Mouse (Mus musculus): ENCODE measurements around the gene Vezf1. TPM values are rescaled to one million over a fixed set of nuclear protein-coding genes. Genes with fewer than 3 reads are reported as not detected.
A peak's percentile ranks its signal among the peaks of the same experiment; 100 is the strongest.

The Vezf1 gene
- polyA plus RNA-seq, 1 experiment from 2014 or later: 26.8 TPM

DNA sequence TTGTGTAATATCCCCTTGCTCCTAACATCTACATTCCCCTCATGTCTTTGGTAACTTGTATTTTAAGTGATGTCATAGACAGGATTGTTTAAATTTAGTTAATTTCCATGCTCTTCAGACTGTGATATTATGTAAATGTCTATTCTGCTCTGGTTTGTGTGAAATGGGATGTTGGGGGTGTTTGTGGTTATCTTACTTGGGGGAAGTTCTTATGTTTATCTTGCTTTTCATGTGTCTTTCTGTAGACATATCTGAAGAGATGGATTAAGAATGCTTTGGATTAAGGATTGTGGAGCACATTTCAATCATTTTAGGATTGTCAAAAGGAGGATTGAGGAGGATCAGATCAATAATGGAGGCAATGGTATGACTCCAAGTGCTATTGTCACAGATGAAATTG, 18.3 kb upstream of the Vezf1 start:
- ATAC-seq: no peak
- no peak for TF ChIP-seq CTCF (IDR thresholded peaks at IDR 0.05)
- H3K36me3 ChIP-seq (ENCODE audit: insufficient read depth, low read length): no peaks in the 10 kb centered on the region
- H3K9me3 ChIP-seq (ENCODE audit: low read length): no peaks in the 10 kb centered on the region
- H3K27ac ChIP-seq (ENCODE audit: low read length): no peak overlapping the region
- peaks cover 7% of the 10 kb centered on the region; the same call in 1 of the 2 replicates for H3K4me1 ChIP-seq (ENCODE audit: insufficient read depth, low read depth, low read length)
- H3K27me3 ChIP-seq (replicated peaks; ENCODE audit: insufficient read depth, low read length): no peaks in the 10 kb centered on the region
- no peak overlapping the region for H3K9ac ChIP-seq (replicated peaks; ENCODE audit: low read depth)
- H3K4me3 ChIP-seq (ENCODE audit: low read depth, low read length): no peak overlapping the region
- no peak for DNase-seq (ENCODE audit: low spot score)
- no peak overlapping the region; the same call in 1 of the 2 replicates for H3K4me2 ChIP-seq (replicated peaks; ENCODE audit: low read depth, low read length)

GRCm38 (mm10) chr11:88052638-88053037, 15.4 kb upstream of the Vezf1 start:
- H3K9ac ChIP-seq (replicated peaks; ENCODE audit: low read depth): no peak overlapping the region
- H3K4me2 ChIP-seq (replicated peaks; ENCODE audit: low read depth, low read length): no peak overlapping the region
- no peak for ATAC-seq
- H3K27ac ChIP-seq (ENCODE audit: low read length): no peak overlapping the region
- 79% methylated on average over 4 of the region's 4 CpGs for WGBS
- H3K36me3 ChIP-seq (ENCODE audit: insufficient read depth, low read length): no peaks in the 10 kb centered on the region; the same call in 1 of the 2 replicates
- DNase-seq (ENCODE audit: low spot score): no peak
- TF ChIP-seq CTCF (IDR thresholded peaks at IDR 0.05) (no peak), EP300 (IDR thresholded peaks at IDR 0.05) (no peak)
- peaks cover 4% of the 10 kb centered on the region; the same call in 1 of the 2 replicates for H3K4me1 ChIP-seq (ENCODE audit: insufficient read depth, low read depth, low read length)
- H3K27me3 ChIP-seq (replicated peaks; ENCODE audit: insufficient read depth, low read length): no peaks in the 10 kb centered on the region
- H3K9me3 ChIP-seq (ENCODE audit: low read length): no peaks in the 10 kb centered on the region
- H3K4me3 ChIP-seq (ENCODE audit: low read depth, low read length): no peak overlapping the region

DNA sequence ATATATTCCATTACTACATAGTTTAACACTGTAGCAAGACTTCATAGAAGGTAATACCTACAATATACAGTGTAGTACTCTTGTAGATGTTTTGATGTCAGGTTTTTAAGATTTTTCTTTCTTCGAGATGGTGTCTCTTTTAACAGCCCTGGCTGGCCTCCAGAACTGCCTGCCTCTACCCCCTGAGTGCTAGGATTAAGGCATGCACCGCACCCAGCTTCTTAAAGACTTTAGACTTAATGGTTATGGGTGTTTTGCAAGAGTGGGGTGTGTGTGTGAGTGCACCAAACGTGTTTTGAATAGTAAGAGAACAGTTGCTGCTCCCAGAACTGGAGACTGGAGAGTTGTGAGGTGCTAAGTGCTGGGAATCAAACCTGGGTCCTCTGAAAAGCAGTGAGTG, 14.3 kb upstream of the Vezf1 start:
- 41% methylated on average over 3 of the region's 3 CpGs for WGBS
- Histone ChIP-seq H3K27me3 (replicated peaks; ENCODE audit: insufficient read depth, low read length) (no peaks in the 10 kb centered on the region), H3K36me3 (ENCODE audit: insufficient read depth, low read length) (no peaks in the 10 kb centered on the region; the same call in 1 of the 2 replicates), H3K4me3 (ENCODE audit: low read depth, low read length) (no peak overlapping the region), H3K9me3 (ENCODE audit: low read length) (no peaks in the 10 kb centered on the region), H3K9ac (replicated peaks; ENCODE audit: low read depth) (no peak overlapping the region), H3K27ac (ENCODE audit: low read length) (no peak overlapping the region), H3K4me2 (replicated peaks; ENCODE audit: low read depth, low read length) (no peak overlapping the region), H3K4me1 (ENCODE audit: insufficient read depth, low read depth, low read length) (peaks cover 4% of the 10 kb centered on the region; the same call in 1 of the 2 replicates)
- TF ChIP-seq EP300 (IDR thresholded peaks at IDR 0.05) (no peak), CTCF (IDR thresholded peaks at IDR 0.05) (no peak)
- ATAC-seq: peak; percentile 11; the same call in 1 of the 2 replicates
- no peak for DNase-seq (ENCODE audit: low spot score)

DNA sequence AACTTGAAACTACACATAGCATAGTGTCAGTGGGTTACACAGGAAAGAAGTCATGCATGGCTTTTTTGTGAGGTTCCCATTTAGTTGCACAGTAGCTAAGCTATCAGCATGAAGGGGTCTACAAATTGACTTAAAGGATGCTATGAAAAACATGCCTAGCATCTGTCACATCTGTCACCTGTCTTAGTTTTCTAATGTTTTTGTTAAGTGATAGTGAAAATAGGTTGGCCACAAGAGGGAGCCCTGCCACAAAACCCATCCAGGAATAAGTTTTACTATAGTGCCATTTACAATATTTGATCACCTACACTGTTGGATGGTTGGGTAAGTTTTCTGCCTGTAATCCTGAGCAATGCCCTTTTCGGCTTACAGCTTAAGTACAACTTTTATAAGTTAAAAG, 13.5 kb upstream of the Vezf1 start:
- no peak for ATAC-seq
- peak; percentile 75 for DNase-seq (ENCODE audit: low spot score)
- no peak overlapping the region for H3K27ac ChIP-seq (ENCODE audit: low read length)
- H3K4me2 ChIP-seq (replicated peaks; ENCODE audit: low read depth, low read length): no peak overlapping the region
- H3K9ac ChIP-seq (replicated peaks; ENCODE audit: low read depth): no peak overlapping the region
- 65% methylated on average over 1 of the region's 1 CpGs for WGBS
- no peak overlapping the region for H3K4me3 ChIP-seq (ENCODE audit: low read depth, low read length)
- TF ChIP-seq CTCF (IDR thresholded peaks at IDR 0.05) (peak; percentile 71), EP300 (IDR thresholded peaks at IDR 0.05) (no peak)
- H3K4me1 ChIP-seq (ENCODE audit: insufficient read depth, low read depth, low read length): peaks cover 4% of the 10 kb centered on the region; the same call in 1 of the 2 replicates
- H3K36me3 ChIP-seq (ENCODE audit: insufficient read depth, low read length): no peaks in the 10 kb centered on the region; the same call in 1 of the 2 replicates
- no peaks in the 10 kb centered on the region for H3K27me3 ChIP-seq (replicated peaks; ENCODE audit: insufficient read depth, low read length)
- H3K9me3 ChIP-seq (ENCODE audit: low read length): no peaks in the 10 kb centered on the region

DNA sequence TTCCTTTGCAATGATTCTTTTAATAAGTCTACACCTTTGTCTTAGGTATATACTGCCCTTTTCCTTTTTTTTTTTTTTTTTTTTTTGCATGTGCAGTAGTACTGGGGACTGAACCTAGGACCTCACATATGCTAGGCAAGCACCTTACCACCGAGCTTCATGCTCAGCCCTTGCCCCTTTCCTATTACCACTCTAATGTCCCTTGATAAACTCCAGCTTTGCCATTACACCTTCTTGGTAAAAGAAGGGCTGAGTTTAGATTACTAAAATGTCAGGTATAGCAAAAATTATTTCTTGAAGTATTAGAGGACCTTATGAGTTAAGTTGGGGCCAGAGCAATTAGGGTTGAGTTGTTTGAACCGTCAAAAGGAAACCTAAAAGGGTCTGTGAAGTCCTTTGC, 12.3 kb upstream of the Vezf1 start:
- ATAC-seq: no peak
- Histone ChIP-seq H3K36me3 (ENCODE audit: insufficient read depth, low read length) (no peaks in the 10 kb centered on the region; the same call in 1 of the 2 replicates), H3K27me3 (replicated peaks; ENCODE audit: insufficient read depth, low read length) (no peaks in the 10 kb centered on the region), H3K9me3 (ENCODE audit: low read length) (no peaks in the 10 kb centered on the region), H3K4me1 (ENCODE audit: insufficient read depth, low read depth, low read length) (no peaks in the 10 kb centered on the region), H3K4me2 (replicated peaks; ENCODE audit: low read depth, low read length) (no peak overlapping the region), H3K27ac (ENCODE audit: low read length) (no peak overlapping the region), H3K9ac (replicated peaks; ENCODE audit: low read depth) (no peak overlapping the region), H3K4me3 (ENCODE audit: low read depth, low read length) (no peak overlapping the region)
- TF ChIP-seq CTCF (IDR thresholded peaks at IDR 0.05) (no peak), EP300 (IDR thresholded peaks at IDR 0.05) (no peak)
- no peak for DNase-seq (ENCODE audit: low spot score)
- WGBS: 79% methylated on average over 2 of the region's 2 CpGs

- no peak for DNase-seq (ENCODE audit: low spot score)
- no peaks in the 10 kb centered on the region for H3K27me3 ChIP-seq (replicated peaks; ENCODE audit: insufficient read depth, low read length)
- no peaks in the 10 kb centered on the region; the same call in 1 of the 2 replicates for H3K36me3 ChIP-seq (ENCODE audit: insufficient read depth, low read length)
- no peaks in the 10 kb centered on the region for H3K4me1 ChIP-seq (ENCODE audit: insufficient read depth, low read depth, low read length)
- no peak overlapping the region for H3K27ac ChIP-seq (ENCODE audit: low read length)
- ATAC-seq: no peak
- no peak overlapping the region for H3K9ac ChIP-seq (replicated peaks; ENCODE audit: low read depth)
- H3K4me3 ChIP-seq (ENCODE audit: low read depth, low read length): no peak overlapping the region
- H3K9me3 ChIP-seq (ENCODE audit: low read length): no peaks in the 10 kb centered on the region
- 77% methylated on average over 2 of the region's 2 CpGs for WGBS
- TF ChIP-seq CTCF (IDR thresholded peaks at IDR 0.05) (no peak), EP300 (IDR thresholded peaks at IDR 0.05) (no peak)
- H3K4me2 ChIP-seq (replicated peaks; ENCODE audit: low read depth, low read length): no peak overlapping the region
Observed at GRCm38 (mm10) chr11:88057788-88058187, 10.3 kb upstream of the Vezf1 start.

DNA sequence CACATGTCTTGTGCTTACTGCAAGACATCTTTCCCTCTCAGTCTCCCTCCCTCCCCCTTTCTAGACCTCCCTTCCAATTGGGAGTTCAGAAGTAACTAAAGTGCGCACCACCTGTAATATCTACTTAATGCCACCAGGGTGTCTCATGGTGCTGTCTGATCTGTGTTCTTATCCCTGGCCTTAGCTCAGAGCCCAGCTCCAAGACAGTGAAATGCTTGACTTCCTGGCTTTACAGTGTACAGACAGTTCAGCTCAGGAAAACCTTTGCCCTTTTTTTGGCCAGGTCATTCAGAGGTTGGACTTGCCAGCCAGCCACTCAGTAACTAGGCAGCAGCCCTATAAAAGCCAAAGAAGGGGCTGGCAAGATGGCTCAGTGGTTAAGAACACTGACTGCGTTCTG, 8.9 kb upstream of the Vezf1 start:
- Histone ChIP-seq H3K9ac (replicated peaks; ENCODE audit: low read depth) (no peak overlapping the region), H3K4me3 (ENCODE audit: low read depth, low read length) (no peak overlapping the region), H3K4me2 (replicated peaks; ENCODE audit: low read depth, low read length) (no peak overlapping the region), H3K27me3 (replicated peaks; ENCODE audit: insufficient read depth, low read length) (no peaks in the 10 kb centered on the region), H3K36me3 (ENCODE audit: insufficient read depth, low read length) (no peaks in the 10 kb centered on the region; the same call in 1 of the 2 replicates), H3K27ac (ENCODE audit: low read length) (no peak overlapping the region), H3K9me3 (ENCODE audit: low read length) (no peaks in the 10 kb centered on the region), H3K4me1 (ENCODE audit: insufficient read depth, low read depth, low read length) (no peaks in the 10 kb centered on the region)
- 47% methylated on average over 2 of the region's 2 CpGs for WGBS
- TF ChIP-seq CTCF (IDR thresholded peaks at IDR 0.05) (peak; percentile 98), EP300 (IDR thresholded peaks at IDR 0.05) (no peak)
- ATAC-seq (peak; percentile 90), DNase-seq (ENCODE audit: low spot score) (peak; percentile 89)

Data from lung, postnatal 0 days (tissue).